ENCODE assay signal across 17 mouse cellular contexts in genomic region chr12:81751116-81751515, GRCm38 (mm10). TPM values are rescaled to one million over a fixed set of nuclear protein-coding genes. Genes with fewer than 3 reads are reported as not detected.
DNase-seq lines count a peak whose midpoint lies in the region; ATAC-seq and TF ChIP-seq lines count a peak whose summit lies in the region.
"Had no signal": no experiment of that assay in that cellular context is flagged by ENCODE, and none has a peak within 500 bp of the region (broad histone marks: within the 10 kb centered on the region; RNA-seq: fewer than 3 reads in every experiment).

No protein-coding gene starts in this region.

- no peak overlapping the region for H3K4me3 ChIP-seq in liver, adult 2 months (ENCODE audit: insufficient read depth, low read depth, low read length)
- H3K4me3 ChIP-seq in liver, embryonic 11.5 days (ENCODE audit: low read depth, low read length) = no peak overlapping the region
- no peak overlapping the region for H3K4me3 ChIP-seq in bone marrow macrophage, adult 2 months (ENCODE audit: insufficient read depth, low read length)
- no peak overlapping the region for H3K4me3 ChIP-seq in midbrain, embryonic 10.5 days
- H3K4me3 ChIP-seq: embryonic facial prominence, embryonic 13.5 days; forebrain, embryonic 12.5 days; heart, embryonic 10.5 days had no signal

- H3K4me1 ChIP-seq in liver, adult 2 months (ENCODE audit: control insufficient read depth, insufficient read depth, low read length) = no peaks in the 10 kb centered on the region; the same call in 1 of the 2 replicates
- H3K4me1 ChIP-seq in liver, embryonic 11.5 days (replicated peaks; ENCODE audit: control insufficient read depth, insufficient read depth, low read length) = no peaks in the 10 kb centered on the region
- peaks cover 74% of the 10 kb centered on the region for H3K4me1 ChIP-seq in bone marrow macrophage, adult 2 months (ENCODE audit: control insufficient read depth, insufficient read depth, low read length)
- H3K4me1 ChIP-seq in midbrain, embryonic 10.5 days = peaks cover 16% of the 10 kb centered on the region

- no peaks in the 10 kb centered on the region for H3K36me3 ChIP-seq in liver, adult 2 months (ENCODE audit: control insufficient read depth, insufficient read depth, low read length)
- no peaks in the 10 kb centered on the region for H3K36me3 ChIP-seq in liver, embryonic 11.5 days (ENCODE audit: control insufficient read depth, insufficient read depth, low read length)
- H3K36me3 ChIP-seq in midbrain, embryonic 10.5 days = no peaks in the 10 kb centered on the region
- H3K36me3 ChIP-seq: embryonic facial prominence, embryonic 13.5 days; forebrain, embryonic 12.5 days; heart, embryonic 10.5 days had no signal

- H3K9ac ChIP-seq in liver, adult 2 months (ENCODE audit: low read depth, low read length) = no peak overlapping the region
- H3K9ac ChIP-seq in liver, embryonic 11.5 days (ENCODE audit: low read depth, low read length) = no peak overlapping the region
- H3K9ac ChIP-seq: embryonic facial prominence, embryonic 13.5 days; forebrain, embryonic 12.5 days had no signal

- no peak for ATAC-seq in liver, embryonic 11.5 days (replicated peaks; ENCODE audit: low FRiP score)
- ATAC-seq in megakaryocyte progenitor cell, adult 5-6 weeks (replicated peaks; ENCODE audit: poor library complexity) = peak; percentile 45
- ATAC-seq: intestine, embryonic 16.5 days had no signal

- 54% methylated on average over 4 of the region's 4 CpGs for WGBS in liver, adult 2 months
- WGBS in liver, embryonic 11.5 days = 68% methylated on average over 4 of the region's 4 CpGs
- 80% methylated on average over 4 of the region's 4 CpGs for WGBS in midbrain, embryonic 10.5 days

- peak; percentile 20 for DNase-seq in liver, adult 2 months (ENCODE audit: extremely low read depth, low read depth, low spot score)
- no peak for DNase-seq in liver, embryonic 11.5 days (ENCODE audit: low spot score)
- peak; percentile 10 for DNase-seq in CD4-positive helper T cell, adult 2 months (ENCODE audit: low read depth, low spot score)
- no peak for DNase-seq in midbrain, embryonic 10.5 days (ENCODE audit: low spot score)
- no peak for DNase-seq in cerebellum, adult 11-12 months
- DNase-seq in kidney, postnatal 14 days = no peak
- DNase-seq: cerebellum, postnatal 25 days; heart, postnatal 36 days; kidney, postnatal 36 days; lung, postnatal 14 days; thymus, adult 2 months had no signal

- no peaks in the 10 kb centered on the region for H3K9me3 ChIP-seq in liver, embryonic 11.5 days (ENCODE audit: control insufficient read depth, low read length)
- H3K9me3 ChIP-seq in midbrain, embryonic 10.5 days (replicated peaks) = no peaks in the 10 kb centered on the region
- H3K9me3 ChIP-seq: embryonic facial prominence, embryonic 13.5 days; forebrain, embryonic 12.5 days; heart, embryonic 10.5 days had no signal

- TF ChIP-seq CTCF in liver, adult 2 months (IDR thresholded peaks at IDR 0.05; ENCODE audit: low read depth, low read length) = no peak
- no peak for TF ChIP-seq CTCF in bone marrow macrophage, adult 2 months (IDR thresholded peaks at IDR 0.05; ENCODE audit: low read depth, low read length)

- no peaks in the 10 kb centered on the region for H3K27me3 ChIP-seq in liver, adult 2 months (ENCODE audit: control insufficient read depth, insufficient read depth, low read length)
- no peaks in the 10 kb centered on the region for H3K27me3 ChIP-seq in liver, embryonic 11.5 days (replicated peaks; ENCODE audit: control insufficient read depth, insufficient read depth, low read length)
- no peaks in the 10 kb centered on the region for H3K27me3 ChIP-seq in midbrain, embryonic 10.5 days (ENCODE audit: low read depth, poor library complexity, severe bottlenecking)
- H3K27me3 ChIP-seq: embryonic facial prominence, embryonic 13.5 days; forebrain, embryonic 12.5 days had no signal

- no peak overlapping the region for H3K4me2 ChIP-seq in liver, embryonic 11.5 days
- H3K4me2 ChIP-seq: embryonic facial prominence, embryonic 13.5 days; forebrain, embryonic 12.5 days had no signal

- TF ChIP-seq POLR2A in liver, adult 2 months (IDR thresholded peaks at IDR 0.05; ENCODE audit: extremely low read depth, insufficient read depth, low read length) = no peak
- TF ChIP-seq POLR2A in bone marrow macrophage, adult 2 months (IDR thresholded peaks at IDR 0.05; ENCODE audit: borderline replicate concordance, low read depth, low read length) = no peak

- H3K27ac ChIP-seq in liver, adult 2 months (replicated peaks; ENCODE audit: insufficient read depth, low read depth, low read length) = no peak overlapping the region
- no peak overlapping the region for H3K27ac ChIP-seq in liver, embryonic 11.5 days (ENCODE audit: low read depth, low read length)
- H3K27ac ChIP-seq in bone marrow macrophage, adult 2 months (ENCODE audit: insufficient read depth, low read depth, low read length) = peak overlapping the region; percentile 28
- H3K27ac ChIP-seq in midbrain, embryonic 10.5 days (replicated peaks) = no peak overlapping the region
- H3K27ac ChIP-seq: embryonic facial prominence, embryonic 13.5 days; forebrain, embryonic 12.5 days; heart, embryonic 10.5 days had no signal

- H3K79me2 ChIP-seq in liver, adult 2 months (ENCODE audit: control insufficient read depth, insufficient read depth, low read length) = no peaks in the 10 kb centered on the region

RNA-seq across cellular contexts. Expression of gene Map3k9, which starts 29.9 kb away (rescaled TPM):
- total RNA-seq in liver, adult 2 months (2014; rRNA removed) = 0.09 and 0.13 TPM in 2 replicates
- polyA plus RNA-seq in liver, adult 2 months (2012; rRNA removed) = 0.07 TPM in 1 of 2 replicates, not detected in the other
- polyA plus RNA-seq in liver, embryonic 11.5 days (2014; fragmentation: Nextera tagmentation; extraction: Ambion mirVana) = 0.13 and 0.32 TPM in 2 replicates
- 7.5 and 9.2 TPM in 2 replicates for polyA plus RNA-seq in bone marrow macrophage, adult 2 months (2012; ENCODE audit: insufficient read depth, insufficient read length, missing spikeins)
- 0.37 and 1.4 TPM in 2 replicates for total RNA-seq in megakaryocyte progenitor cell, adult 5-6 weeks (2015)
- total RNA-seq in megakaryocyte progenitor cell, adult 5-6 weeks (2017) = 0.92 and 1.7 TPM in 2 replicates
- 0.72 and 1.2 TPM in 2 replicates for polyA plus RNA-seq in midbrain, embryonic 10.5 days (2016; fragmentation: Nextera tagmentation; extraction: Ambion mirVana)

Comparison
In these comparisons a context has a peak if more than half of its experiments do, and no peak if none do; other contexts are left out.
1. DNase-seq: peak in liver, adult 2 months (single experiment) and CD4-positive helper T cell, adult 2 months (single experiment); none in liver, embryonic 11.5 days (single experiment), midbrain, embryonic 10.5 days (single experiment), cerebellum, adult 11-12 months (single experiment) and kidney, postnatal 14 days (single experiment).